Mouse (Mus musculus): ENCODE measurements around the gene Rapsn. TPM values are rescaled to one million over a fixed set of nuclear protein-coding genes. Genes with fewer than 3 reads are reported as not detected.

Gene Rapsn
- polyA plus RNA-seq, 1 experiment from 2014 or later = 24.0 TPM

- Histone ChIP-seq H3K9me3 (replicated peaks) (no peaks in the 10 kb centered on the region), H3K4me3 (replicated peaks) (peak within 1 kb of the TSS; percentile 94), H3K27me3 (no peaks in the 10 kb centered on the region), H3K4me1 (peaks cover 13% of the 10 kb centered on the region), H3K9ac (peak within 1 kb of the TSS; percentile 85), H3K4me2 (replicated peaks) (peak within 1 kb of the TSS; percentile 84), H3K27ac (replicated peaks) (peak within 1 kb of the TSS; percentile 88), H3K36me3 (peaks cover 49% of the 10 kb centered on the region)
- under 1% methylated on average over 40 of the region's 40 CpGs for WGBS
- ATAC-seq (ENCODE audit: insufficient number of reproducible peaks, low FRiP score, low TSS enrichment, low read depth) = peak; percentile 95
These were observed 18.5 kb downstream of the Rapsn start, which contains the start of gene Psmc3 for GRCm38 (mm10) chr2:91053934-91054382. TSS of gene Psmc3 (plus strand) at chr2:91054009.

GRCm38 (mm10) chr2:91058435-91058834 is 23.0 kb downstream of the Rapsn start:
- Histone ChIP-seq H3K27me3 (no peaks in the 10 kb centered on the region), H3K4me2 (replicated peaks) (no peak overlapping the region), H3K36me3 (peaks cover 79% of the 10 kb centered on the region), H3K27ac (replicated peaks) (no peak overlapping the region), H3K9ac (no peak overlapping the region), H3K4me3 (replicated peaks) (no peak overlapping the region), H3K4me1 (peaks cover 18% of the 10 kb centered on the region), H3K9me3 (replicated peaks) (no peaks in the 10 kb centered on the region)
- WGBS = 49% methylated on average over 5 of the region's 5 CpGs
- no peak for ATAC-seq (ENCODE audit: insufficient number of reproducible peaks, low FRiP score, low TSS enrichment, low read depth)

GRCm38 (mm10) chr2:91059376-91059775 is 24.0 kb downstream of the Rapsn start:
- no peak overlapping the region for H3K4me2 ChIP-seq (replicated peaks)
- peaks cover 18% of the 10 kb centered on the region for H3K4me1 ChIP-seq
- ATAC-seq (ENCODE audit: insufficient number of reproducible peaks, low FRiP score, low TSS enrichment, low read depth) = no peak
- H3K27me3 ChIP-seq = no peaks in the 10 kb centered on the region
- no peak overlapping the region for H3K27ac ChIP-seq (replicated peaks)
- WGBS = 89% methylated on average over 2 of the region's 2 CpGs
- no peak overlapping the region for H3K9ac ChIP-seq
- H3K9me3 ChIP-seq (replicated peaks) = no peaks in the 10 kb centered on the region
- H3K36me3 ChIP-seq = peaks cover 89% of the 10 kb centered on the region
- no peak overlapping the region for H3K4me3 ChIP-seq (replicated peaks)

- Histone ChIP-seq H3K27me3 (no peaks in the 10 kb centered on the region), H3K4me2 (replicated peaks) (no peak overlapping the region), H3K27ac (replicated peaks) (0 out of 2 replicates have a peak overlapping the region, but pooled peaks have one; percentile 17), H3K4me3 (replicated peaks) (no peak overlapping the region), H3K36me3 (peaks cover 95% of the 10 kb centered on the region), H3K4me1 (0 out of 2 replicates have a peak, but pooled peaks cover 5% of the 10 kb centered on the region), H3K9ac (no peak overlapping the region), H3K9me3 (replicated peaks) (no peaks in the 10 kb centered on the region)
- peak; percentile 31 for ATAC-seq (ENCODE audit: insufficient number of reproducible peaks, low FRiP score, low TSS enrichment, low read depth)
- 77% methylated on average over 10 of the region's 10 CpGs for WGBS
These were observed 25.3 kb downstream of the Rapsn start for GRCm38 (mm10) chr2:91060544-91061355.

GRCm38 (mm10) chr2:91061849-91062481 is 26.5 kb downstream of the Rapsn start:
- Histone ChIP-seq H3K36me3 (peaks cover 92% of the 10 kb centered on the region), H3K27ac (replicated peaks) (peak overlapping the region; percentile 53; the same call in 1 of the 2 replicates), H3K27me3 (no peaks in the 10 kb centered on the region), H3K4me3 (replicated peaks) (no peak overlapping the region), H3K4me1 (0 out of 2 replicates have a peak, but pooled peaks cover 5% of the 10 kb centered on the region), H3K9ac (no peak overlapping the region), H3K4me2 (replicated peaks) (no peak overlapping the region), H3K9me3 (replicated peaks) (no peaks in the 10 kb centered on the region)
- WGBS = 68% methylated on average over 6 of the region's 6 CpGs
- no peak; the same call in 1 of the 2 replicates for ATAC-seq (ENCODE audit: insufficient number of reproducible peaks, low FRiP score, low TSS enrichment, low read depth)

- Histone ChIP-seq H3K27me3 (no peaks in the 10 kb centered on the region), H3K4me3 (replicated peaks) (no peak overlapping the region), H3K27ac (replicated peaks) (no peak overlapping the region), H3K4me2 (replicated peaks) (no peak overlapping the region), H3K9me3 (replicated peaks) (no peaks in the 10 kb centered on the region), H3K9ac (no peak overlapping the region), H3K36me3 (peaks cover 82% of the 10 kb centered on the region), H3K4me1 (peaks cover 6% of the 10 kb centered on the region; the same call in 1 of the 2 replicates)
- ATAC-seq (ENCODE audit: insufficient number of reproducible peaks, low FRiP score, low TSS enrichment, low read depth) = no peak
- WGBS = 88% methylated on average over 16 of the region's 16 CpGs
These were observed 27.6 kb downstream of the Rapsn start for GRCm38 (mm10) chr2:91062779-91063606.

- H3K27ac ChIP-seq (replicated peaks) = no peak overlapping the region
- 82% methylated on average over 6 of the region's 6 CpGs for WGBS
- H3K4me3 ChIP-seq (replicated peaks) = no peak overlapping the region
- ATAC-seq (ENCODE audit: insufficient number of reproducible peaks, low FRiP score, low TSS enrichment, low read depth) = no peak
- H3K9ac ChIP-seq = no peak overlapping the region
- H3K9me3 ChIP-seq (replicated peaks) = no peaks in the 10 kb centered on the region
- H3K4me2 ChIP-seq (replicated peaks) = no peak overlapping the region
- H3K36me3 ChIP-seq = peaks cover 69% of the 10 kb centered on the region
- H3K27me3 ChIP-seq = no peaks in the 10 kb centered on the region
- H3K4me1 ChIP-seq = peaks cover 18% of the 10 kb centered on the region
These were observed 28.8 kb downstream of the Rapsn start for GRCm38 (mm10) chr2:91064211-91064610.

- Histone ChIP-seq H3K4me3 (replicated peaks) (no peak overlapping the region), H3K4me2 (replicated peaks) (no peak overlapping the region), H3K27ac (replicated peaks) (no peak overlapping the region), H3K9ac (no peak overlapping the region), H3K4me1 (peaks cover 21% of the 10 kb centered on the region), H3K36me3 (peaks cover 57% of the 10 kb centered on the region), H3K27me3 (no peaks in the 10 kb centered on the region), H3K9me3 (replicated peaks) (no peaks in the 10 kb centered on the region)
- no peak for ATAC-seq (ENCODE audit: insufficient number of reproducible peaks, low FRiP score, low TSS enrichment, low read depth)
- WGBS = 52% methylated on average over 3 of the region's 3 CpGs
These were observed 30.1 kb downstream of the Rapsn start for GRCm38 (mm10) chr2:91065544-91065943.

GRCm38 (mm10) chr2:91066455-91066854 is 31.0 kb downstream of the Rapsn start:
- Histone ChIP-seq H3K4me1 (peaks cover 24% of the 10 kb centered on the region), H3K9me3 (replicated peaks) (no peaks in the 10 kb centered on the region), H3K4me2 (replicated peaks) (no peak overlapping the region), H3K4me3 (replicated peaks) (no peak overlapping the region), H3K27me3 (no peaks in the 10 kb centered on the region), H3K9ac (no peak overlapping the region), H3K36me3 (peaks cover 48% of the 10 kb centered on the region), H3K27ac (replicated peaks) (no peak overlapping the region)
- no peak for ATAC-seq (ENCODE audit: insufficient number of reproducible peaks, low FRiP score, low TSS enrichment, low read depth)
- 83% methylated on average over 3 of the region's 3 CpGs for WGBS

GRCm38 (mm10) chr2:91068162-91068871 is 32.9 kb downstream of the Rapsn start:
- 46% methylated on average over 13 of the region's 13 CpGs for WGBS
- Histone ChIP-seq H3K27ac (replicated peaks) (peak overlapping the region; percentile 88; the same call in 1 of the 2 replicates), H3K9me3 (replicated peaks) (no peaks in the 10 kb centered on the region), H3K4me2 (replicated peaks) (peak overlapping the region; percentile 74), H3K9ac (0 out of 2 replicates have a peak overlapping the region, but pooled peaks have one; percentile 69), H3K4me3 (replicated peaks) (peak overlapping the region; percentile 70), H3K36me3 (peaks cover 33% of the 10 kb centered on the region), H3K4me1 (peaks cover 24% of the 10 kb centered on the region), H3K27me3 (no peaks in the 10 kb centered on the region)
- no peak for ATAC-seq (ENCODE audit: insufficient number of reproducible peaks, low FRiP score, low TSS enrichment, low read depth)

Measured in embryonic facial prominence, embryonic 15.5 days (tissue).